Mouse (Mus musculus): ENCODE measurements around the gene Gfer.
"Not testable (repeated sequence)": the region's sequence is repeated elsewhere in the genome, so short reads cannot be mapped to it uniquely, and the experiment has no call there.

The Gfer gene

DNA sequence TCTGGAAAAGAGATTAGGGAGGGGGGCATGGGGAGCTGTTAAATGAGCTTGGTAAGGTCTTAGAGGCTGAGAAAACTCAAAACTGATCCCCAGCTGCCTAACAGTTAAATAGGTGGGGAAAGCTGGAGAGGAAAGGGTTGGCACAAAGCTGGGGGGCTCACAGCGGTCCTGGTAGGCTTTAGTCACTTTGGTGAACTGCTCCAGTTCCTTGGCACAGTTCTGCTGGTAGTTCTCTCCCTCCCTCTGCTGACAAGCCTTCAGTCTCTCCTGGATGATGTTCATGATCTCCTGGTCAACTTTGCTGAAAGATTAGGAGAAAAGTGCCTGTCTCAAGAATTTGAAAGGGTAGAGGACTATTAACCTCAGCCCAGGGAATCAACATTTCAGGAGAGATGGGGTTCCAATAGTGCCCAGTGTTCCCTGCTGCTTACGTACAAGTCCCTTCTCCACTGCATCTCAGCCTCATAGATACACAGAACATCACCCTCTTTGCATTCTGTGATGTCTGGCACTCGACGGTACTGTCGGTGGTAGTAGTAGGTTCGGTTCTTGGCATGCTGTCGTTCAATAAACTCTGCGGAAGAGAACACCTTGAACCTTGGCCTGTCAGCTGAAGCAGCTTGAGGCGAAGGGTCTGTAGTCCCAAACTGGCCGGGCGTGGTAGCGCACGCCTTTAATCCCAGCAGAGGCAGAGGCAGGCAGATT lies 26.4 kb upstream of the Gfer start:
- DNase-seq (ENCODE audit: low read depth, low spot score) = no peak

DNA sequence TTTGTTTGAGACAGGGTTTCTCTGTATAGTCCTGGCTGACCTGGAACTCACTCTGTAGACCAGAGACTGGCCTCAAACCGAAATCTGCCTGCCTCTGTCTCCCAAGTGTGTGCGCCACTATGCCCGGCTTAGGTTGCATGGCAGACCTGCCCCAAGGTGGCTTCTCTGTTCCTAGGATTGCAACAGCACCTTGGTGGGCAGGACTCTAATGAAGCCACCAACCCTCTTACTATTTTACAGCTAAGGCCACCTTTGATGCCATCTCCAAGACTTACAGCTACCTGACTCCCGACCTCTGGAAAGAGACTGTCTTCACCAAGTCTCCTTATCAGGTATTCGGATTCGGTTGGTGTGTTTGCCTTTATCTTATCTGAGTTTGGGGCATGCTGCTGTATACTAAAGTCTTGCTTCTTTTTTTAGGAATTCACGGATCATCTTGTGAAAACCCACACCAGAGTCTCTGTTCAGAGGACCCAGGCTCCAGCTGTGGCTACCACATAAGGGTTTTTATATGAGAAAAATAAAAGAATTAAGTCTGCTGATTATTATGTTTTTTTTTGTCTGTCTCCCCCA lies 25.5 kb upstream of the Gfer start:
- DNase-seq (ENCODE audit: low read depth, low spot score) = not testable (repeated sequence)

DNA sequence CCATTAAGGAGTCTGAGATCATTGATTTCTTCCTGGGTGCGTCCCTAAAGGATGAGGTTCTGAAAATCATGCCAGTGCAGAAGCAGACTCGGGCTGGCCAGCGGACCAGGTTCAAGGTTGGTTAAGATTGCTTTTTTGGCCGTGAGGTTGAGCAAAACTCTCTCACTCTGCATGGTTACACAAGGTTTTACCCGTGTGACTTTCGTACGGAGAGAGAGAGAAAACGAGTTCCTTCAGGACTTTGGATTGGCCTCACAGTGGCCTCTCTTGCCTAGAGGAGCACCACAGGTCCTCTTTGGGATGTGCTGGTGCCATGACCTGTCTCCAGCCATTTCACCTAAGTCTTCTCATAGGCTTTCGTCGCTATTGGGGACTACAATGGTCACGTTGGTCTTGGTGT lies 24.7 kb upstream of the Gfer start:
- not testable (repeated sequence) for DNase-seq (ENCODE audit: low read depth, low spot score)

DNA sequence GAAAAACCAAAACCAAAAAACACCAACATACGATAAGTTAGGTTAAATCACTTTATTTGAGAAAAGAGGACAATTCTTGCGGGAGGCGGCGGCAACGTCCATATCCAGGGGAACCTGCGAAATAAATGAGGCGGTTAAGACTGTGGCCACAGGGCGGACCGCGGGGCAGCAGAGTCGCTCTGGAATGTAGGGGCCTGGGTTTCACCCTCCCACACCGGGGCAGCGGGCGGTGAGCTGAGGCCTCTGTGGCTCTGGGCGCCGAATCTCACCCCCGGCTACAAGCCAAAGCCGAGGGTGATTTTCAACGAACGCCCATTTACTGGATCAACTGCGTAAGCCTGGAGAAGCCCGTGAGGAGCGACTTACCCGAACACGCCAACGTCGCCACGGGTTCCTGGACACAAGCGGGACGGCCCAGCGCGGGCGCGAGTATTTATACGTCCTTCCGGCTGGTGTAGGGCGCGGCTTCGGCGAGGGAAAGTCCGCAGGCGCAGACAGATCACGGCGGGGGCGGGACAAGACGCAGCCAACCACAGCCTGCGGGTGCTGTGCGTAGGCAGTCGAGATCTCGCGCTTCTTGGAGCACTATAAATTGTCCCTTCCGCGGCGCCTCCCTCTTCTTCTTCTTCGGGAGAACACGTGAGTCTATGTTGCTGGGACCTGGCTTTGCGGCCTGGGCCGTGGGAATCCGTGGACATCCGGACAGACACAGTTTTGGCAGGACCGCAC lies 23.7 kb upstream of the Gfer start:
- peak; percentile 99 for DNase-seq (ENCODE audit: low read depth, low spot score)

DNA sequence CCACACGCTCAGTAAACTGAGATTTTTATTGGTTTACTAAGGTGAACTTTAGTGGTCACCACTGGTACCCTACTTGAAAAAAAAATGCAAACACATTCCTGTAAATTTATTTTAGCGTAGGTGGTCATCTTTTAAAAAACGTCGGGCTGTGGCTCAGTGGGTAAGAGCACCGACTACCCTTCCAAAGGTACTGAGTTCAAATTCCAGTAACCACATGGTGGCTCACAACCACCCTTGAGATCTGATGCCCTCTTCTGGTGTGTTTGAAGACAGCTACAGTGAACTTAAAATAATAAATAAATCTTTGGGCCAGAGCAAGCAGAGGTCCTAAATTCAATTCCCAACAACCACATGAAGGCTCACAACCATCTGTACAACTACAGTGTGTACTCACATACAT lies 23.0 kb upstream of the Gfer start:
- not testable (repeated sequence) for DNase-seq (ENCODE audit: low read depth, low spot score)

DNA sequence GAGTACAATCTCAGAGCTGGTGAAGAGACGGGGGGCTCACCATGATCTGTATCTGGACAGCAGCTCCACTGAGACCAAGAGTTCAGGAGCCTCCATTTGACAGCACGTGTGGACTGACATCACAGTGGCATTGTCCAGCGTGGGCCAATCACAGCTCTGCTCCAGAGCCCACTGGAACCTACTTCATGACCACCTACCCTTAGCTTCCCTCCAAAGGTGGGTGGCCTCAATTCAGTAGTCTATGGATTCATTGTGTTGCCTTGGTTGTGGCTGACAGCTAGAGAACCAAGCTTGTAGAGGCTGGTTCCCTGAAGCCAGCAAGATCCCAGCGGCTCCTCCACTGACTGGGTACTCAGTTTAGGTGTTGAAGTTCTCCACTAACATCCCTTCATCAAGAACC lies 22.0 kb upstream of the Gfer start, which contains the start of the genes Rnf151 and Rps2:
TSS of gene Rnf151 (minus strand) at position 121 of the 400 bp plus-strand sequence.
TSS of gene Rps2 (plus strand) at position 174 of the 400 bp plus-strand sequence.
- no peak for DNase-seq (ENCODE audit: low read depth, low spot score)

DNA sequence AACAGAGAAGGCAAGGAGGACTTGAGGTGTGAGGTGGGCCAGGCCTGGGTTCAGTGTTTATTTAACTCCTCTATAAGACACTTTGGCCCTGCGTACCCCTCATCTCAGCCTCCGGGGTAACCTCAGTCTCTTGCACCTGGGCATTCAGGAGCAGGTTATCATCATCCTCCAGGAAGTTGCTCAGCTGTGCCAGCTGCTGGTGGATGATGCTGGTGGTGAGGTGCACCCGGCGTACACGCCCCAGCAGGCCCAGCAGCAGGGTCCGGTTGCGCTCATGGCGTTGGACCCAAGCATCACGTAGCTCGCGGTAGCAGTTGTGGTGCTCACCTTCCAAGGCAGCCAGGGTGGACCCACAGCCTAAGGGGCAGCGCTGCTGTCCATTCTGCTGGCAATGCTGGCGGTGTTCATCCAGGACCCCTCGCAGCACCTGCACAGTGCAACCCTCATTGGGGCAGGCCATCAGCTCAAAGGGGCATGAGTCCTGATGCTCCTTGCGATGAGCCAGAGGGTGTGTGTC lies 20.3 kb upstream of the Gfer start:
- DNase-seq (ENCODE audit: low read depth, low spot score) = no peak

DNA sequence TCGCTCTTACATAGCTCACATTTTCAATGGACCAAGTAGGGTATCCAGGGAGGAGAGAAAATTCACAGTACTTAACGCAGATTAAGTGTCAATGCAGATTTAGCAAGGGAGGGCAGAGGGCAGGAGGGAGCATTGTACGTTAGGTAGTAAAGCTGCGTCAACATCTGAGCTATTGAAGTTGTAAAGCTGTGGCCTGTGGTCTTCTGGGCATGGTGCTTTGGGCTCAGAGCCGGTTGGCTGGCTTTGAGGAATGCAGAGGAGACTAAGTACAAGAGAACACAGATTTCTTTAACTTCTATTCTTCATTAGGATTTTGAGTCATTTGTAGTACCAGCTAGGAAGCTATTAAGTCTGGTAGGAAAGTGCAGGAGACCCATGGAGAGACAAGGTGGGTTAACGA lies 19.6 kb upstream of the Gfer start:
- no peak for DNase-seq (ENCODE audit: low read depth, low spot score)

DNA sequence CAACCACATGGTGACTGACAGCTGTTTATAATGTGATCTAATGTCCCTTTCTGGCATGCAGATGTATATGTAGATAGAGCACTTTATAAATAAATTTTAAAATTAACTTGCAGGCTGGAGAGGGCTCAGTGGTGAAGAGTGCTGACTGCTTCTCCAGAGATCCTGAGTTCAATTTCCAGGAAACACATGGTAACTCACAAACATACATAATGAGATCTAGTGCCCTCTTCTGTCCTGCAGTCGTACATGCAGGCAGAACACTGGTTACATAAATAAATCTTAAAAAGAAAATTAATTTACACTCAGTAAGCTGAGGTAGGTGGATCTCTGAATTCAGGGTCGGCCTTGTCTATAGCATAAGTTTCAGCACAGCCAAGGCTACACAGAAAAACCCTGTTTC lies 12.7 kb upstream of the Gfer start:
- peak; percentile 78 for DNase-seq (ENCODE audit: low read depth, low spot score)

DNA sequence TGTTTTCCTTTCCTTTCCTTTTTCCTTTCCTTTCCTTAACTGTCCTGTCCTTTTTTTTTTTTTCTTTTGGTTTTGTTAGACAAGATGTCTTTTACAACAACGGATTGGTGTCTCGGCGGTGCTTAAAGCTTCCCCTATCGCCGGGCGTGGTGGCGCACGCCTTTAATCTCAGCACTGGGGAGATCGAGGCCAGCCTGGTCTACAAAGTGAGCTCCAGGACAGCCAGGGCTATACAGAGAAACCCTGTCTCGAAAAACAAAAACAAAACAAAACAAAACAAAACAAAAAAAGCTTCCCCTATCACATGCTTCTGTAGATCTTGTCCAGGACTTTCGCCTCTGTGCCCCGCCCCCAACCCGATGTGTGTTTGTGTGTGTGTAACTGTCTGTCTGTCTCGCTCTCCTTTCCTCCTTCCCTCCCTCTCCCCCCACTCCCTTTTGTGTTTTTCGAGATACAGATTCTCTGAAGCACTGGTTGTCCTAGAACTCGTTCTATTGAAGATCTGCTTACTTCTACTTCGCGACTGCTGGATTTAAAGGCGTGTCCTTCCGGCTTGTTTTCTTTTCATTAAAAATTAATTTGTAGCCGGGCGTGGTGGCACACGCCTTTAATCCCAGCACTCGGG lies 12.0 kb upstream of the Gfer start:
- no peak for DNase-seq (ENCODE audit: low read depth, low spot score)

DNA sequence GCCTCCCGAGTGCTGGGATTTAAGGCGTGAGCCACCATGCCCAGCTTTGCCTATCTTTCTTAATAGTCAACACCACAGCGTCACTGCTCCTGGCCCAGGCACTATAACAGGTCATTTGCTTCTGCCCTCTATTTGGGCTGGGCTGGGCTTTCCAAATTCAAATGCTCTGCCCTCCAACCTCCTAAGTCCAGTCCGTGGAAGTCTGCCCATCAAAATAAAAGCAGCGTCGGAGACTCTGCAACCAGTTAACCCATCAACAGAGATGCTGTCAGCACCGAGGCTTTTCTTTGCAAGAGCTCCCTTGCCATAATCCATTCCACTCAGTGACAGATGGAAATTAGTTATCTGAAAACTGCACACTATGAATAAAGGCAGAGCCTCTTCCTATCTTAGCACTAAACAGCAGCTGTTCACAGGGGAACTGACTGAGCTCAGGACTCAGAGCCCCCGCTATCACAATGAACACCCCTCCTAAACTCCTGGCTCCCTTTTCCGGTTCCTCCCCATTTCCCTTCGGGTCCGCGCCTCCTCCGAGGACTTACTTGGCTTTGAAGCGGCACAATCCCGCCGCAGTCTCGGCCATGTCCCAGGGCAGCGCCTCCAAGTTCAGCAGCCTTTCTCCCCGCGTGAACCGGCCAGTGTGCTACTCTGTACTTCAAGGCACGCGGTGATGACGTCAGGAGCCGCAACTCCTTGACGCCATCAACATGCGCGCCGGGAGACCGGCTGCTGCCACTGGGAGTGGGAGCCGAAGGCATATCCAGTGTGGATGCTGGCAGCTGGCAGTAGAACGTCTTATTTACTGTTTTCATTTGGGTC lies 11.2 kb upstream of the Gfer start, which contains the start of gene Tbl3:
TSS of gene Tbl3 (minus strand) at position 679 of the 819 bp plus-strand sequence.
- peak; percentile 95 for DNase-seq (ENCODE audit: low read depth, low spot score)

DNA sequence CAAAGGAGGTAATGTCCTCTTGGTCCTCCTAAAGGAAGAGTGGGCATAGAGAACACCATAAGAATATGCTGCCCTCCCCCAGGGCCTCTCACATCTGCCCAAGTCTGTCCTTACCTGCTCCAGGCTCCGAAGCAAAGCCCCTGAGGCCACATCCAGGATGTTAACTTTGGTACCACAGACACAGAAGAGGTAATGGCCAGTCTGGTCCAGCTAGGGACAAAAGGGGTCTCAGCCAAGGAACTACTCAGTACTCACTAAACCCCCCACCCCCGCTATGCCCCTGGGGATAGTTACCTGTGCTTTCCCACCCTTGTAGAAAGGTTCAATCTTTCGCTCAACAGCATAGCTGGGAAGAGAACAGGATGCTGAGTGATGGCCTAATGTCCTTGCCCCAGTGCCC lies 9.9 kb upstream of the Gfer start:
- no peak for DNase-seq (ENCODE audit: low read depth, low spot score)

DNA sequence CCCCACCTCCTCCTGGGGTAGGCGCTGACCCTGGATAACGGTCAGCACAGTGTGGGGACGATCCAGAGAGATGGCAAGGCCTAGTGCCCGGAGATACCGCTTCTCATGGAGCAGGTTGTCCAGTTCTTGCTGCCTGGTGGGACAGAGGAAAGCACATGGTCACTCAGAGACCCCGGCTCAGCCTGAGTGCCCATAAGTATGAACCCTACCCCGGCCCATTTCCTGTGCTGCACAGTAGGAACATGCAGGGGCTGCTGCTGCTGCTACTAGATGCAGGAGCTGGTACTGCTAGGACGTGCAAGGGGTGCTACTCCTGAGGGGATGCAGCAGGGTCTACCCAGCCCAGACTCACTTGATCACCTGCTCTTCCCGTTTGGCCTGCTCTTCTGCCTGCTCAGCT lies 5.3 kb upstream of the Gfer start:
- DNase-seq (ENCODE audit: low read depth, low spot score) = no peak

DNA sequence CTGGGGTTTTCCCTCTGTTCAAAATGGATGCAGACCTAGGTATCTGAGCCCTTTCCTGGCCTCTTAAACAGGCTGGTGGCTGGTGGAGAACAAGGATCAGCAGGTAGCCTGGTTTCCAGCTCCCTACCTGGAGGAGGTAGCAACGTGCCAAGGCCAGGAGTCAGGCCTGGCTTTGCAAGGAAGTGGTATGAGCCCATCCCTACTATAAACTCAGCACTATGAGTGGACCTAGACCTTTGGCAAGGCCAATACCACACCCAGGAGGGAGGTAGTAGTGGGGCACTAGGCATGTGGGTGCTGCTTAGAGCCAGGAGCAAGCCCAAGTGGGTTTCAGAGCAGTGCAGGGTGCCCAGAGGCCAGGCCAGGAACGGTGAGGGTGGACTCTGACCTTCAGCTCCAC lies 3.5 kb upstream of the Gfer start:
- no peak for DNase-seq (ENCODE audit: low read depth, low spot score)

DNA sequence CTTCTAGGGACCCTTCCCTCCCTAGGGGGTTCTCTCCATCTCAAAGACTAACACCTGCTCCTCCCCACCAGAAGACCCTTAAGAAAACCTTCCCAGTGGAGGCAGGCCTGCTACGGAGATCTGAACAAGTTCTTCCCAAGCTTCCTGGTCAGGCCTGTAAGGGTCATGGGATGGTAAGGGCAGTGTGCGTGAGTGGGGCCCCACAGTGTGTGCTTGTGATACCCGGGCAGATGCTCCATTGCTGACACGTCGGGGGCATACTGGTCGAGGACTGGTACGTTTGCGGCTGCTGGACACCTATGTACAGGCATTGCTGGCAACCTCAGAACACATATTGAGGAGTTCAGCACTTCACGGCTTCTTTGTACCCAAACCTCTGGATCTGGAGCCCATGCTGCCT lies 2.8 kb upstream of the Gfer start:
- DNase-seq (ENCODE audit: low read depth, low spot score) = no peak

DNA sequence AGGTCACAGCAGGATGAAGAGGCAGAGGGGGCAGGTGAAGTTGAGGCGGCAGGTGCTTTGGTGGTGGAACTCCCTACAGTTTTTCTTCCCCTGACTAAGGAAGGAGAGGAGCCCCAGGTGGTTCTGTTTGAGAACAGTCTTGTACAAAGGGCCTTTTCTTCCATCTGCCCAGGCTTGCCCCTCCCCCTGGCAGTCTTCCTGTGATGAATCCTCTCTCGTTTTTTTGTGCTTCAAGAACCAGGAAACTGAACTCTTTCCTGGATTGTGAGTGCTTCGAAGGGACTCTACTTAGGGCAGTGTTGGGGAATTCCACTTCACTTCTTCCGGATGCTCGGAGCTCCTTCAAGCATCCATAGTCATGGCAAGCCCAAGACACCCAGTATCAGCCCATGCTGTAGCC lies 2.0 kb upstream of the Gfer start:
- DNase-seq (ENCODE audit: low read depth, low spot score) = no peak

DNA sequence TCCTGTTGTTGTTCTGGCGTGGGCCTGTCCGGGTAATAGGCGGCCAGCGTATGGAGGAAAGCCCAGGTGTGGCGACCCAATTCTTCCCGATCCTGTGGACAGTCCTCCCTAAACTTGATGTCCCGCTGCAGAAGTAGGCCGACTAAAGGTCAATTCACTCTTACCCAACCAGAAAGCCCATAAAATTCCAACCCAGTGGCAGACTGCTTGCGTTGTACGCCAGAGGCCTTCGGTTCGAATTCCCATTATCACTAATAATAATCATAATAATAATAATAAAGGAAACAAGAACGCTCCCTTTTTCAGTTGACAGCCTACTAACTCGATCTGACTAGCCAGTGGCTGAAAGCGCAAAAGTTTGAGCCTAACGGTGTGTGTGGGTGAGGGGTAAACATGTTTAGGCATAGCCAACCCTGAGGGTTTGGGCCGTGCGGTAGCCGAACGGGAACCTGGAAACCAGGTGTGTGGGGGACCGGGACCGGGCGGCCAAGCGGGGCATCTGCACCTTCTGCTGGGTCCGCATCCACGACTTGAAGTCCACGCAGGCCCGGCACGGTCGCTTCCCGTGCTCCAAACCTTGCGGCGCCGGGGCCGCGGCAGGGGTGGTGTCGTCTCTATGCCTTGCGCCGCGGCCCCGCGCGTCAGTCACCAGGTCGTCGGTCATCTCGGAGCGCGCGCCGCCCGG lies 488 bp downstream of the Gfer start:
- no peak for DNase-seq (ENCODE audit: low read depth, low spot score)

DNA sequence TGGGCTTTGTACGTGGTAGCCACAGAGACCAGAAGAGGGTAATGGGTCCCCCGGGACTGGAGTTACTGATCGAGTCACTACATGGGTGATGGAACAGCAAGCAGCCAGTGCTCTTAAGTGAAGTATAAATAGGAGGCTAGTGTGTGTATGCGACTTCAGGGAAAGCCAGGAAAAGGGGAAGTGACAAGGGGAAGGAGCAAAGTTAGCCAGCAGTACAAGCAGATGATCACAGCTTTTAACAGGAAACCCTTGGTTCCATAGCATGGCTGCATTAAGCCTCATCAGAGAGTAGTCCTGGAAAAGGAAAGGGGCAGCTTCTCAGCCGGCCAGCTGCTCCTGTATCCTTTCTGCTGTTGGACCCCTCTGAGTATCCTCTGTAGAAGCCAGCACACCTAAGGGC lies 3.6 kb downstream of the Gfer start:
- no peak for DNase-seq (ENCODE audit: low read depth, low spot score)

DNA sequence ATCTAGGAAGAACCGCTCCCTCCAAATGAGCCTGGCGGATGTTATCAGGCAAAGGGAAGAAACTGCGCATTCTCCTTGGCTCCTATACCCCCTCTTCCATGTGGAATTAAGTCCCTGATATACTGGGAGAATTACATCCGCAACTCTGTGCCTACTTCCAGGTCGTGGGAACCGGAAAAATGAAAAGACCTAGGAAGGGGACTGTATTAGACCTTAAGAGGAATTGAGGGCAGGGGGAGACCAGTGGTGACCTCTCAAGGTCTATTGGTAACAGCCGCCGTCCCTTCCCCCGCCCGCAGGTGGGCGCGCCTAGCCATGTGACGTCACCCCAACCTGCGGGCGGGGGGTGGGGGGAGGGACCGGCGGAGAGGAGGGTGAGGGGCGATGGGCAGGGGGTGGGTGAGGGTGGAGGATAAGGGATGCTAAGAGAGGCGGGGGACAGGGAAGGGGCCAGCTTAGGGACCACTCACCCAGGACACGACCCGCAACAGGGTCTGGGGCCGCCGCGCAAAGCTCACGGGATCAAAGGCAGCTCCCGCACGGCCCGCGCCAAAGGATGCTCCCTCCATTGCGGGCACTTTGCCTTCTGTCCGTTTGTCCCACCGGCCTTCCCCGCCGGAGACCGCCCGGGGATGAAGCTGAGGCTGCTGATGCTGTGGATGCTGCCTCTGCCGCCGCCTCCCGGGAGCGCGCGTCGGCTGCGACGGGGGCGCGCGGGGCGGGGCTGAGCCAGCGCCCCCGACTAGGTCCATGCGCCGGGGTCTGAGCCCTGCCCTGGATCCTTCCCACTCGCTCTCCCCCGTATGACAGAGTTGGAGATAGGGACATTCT lies 6.5 kb downstream of the Gfer start, which contains the start of gene Syngr3:
TSS of gene Syngr3 (minus strand) at position 705 of the 831 bp plus-strand sequence.
- no peak for DNase-seq (ENCODE audit: low read depth, low spot score)

DNA sequence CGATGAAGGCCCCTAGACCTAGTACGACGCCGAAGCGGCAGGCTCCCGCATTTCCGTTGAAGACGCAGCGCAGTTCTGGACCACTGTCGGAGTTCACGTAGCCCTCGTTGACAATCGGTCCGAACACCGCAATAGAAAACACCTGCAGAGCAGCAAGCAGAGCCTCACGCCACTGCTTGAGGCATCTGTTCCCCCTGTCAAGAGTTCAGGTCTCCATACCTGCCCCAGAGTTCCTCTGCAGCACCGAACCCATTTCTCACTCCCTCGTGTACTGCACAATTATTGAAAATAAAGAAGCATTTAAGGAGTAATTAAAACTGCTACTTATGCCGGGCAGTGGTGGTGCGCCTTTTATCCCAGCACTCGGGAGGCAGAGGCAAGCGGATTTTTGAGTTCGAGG lies 8.4 kb downstream of the Gfer start:
- no peak for DNase-seq (ENCODE audit: low read depth, low spot score)

Measured in CD4-positive helper T cell, adult 2 months (primary cell).